Mouse (Mus musculus) duodenum, adult 2 months (tissue): Measurements from ENCODE around the gene Ttc9b. TPM values are rescaled to one million over a fixed set of nuclear protein-coding genes. Genes with fewer than 3 reads are reported as not detected.

Experiments used
- polyA plus RNA-seq: library from polyadenylated mRNA; depleted of rRNA; stranded (reverse); fragments of >200 nt; gene quantifications from 2 replicates; pipeline ENCODE4 v1.2.3, GENCODE M21; 2012; ENCODE audit warnings: low replicate concordance; rRNA removed

The Ttc9b gene
- polyA plus RNA-seq: 0.51 and 0.71 TPM in 2 replicates

GRCm38 (mm10) chr7:27653681-27654437 is at the start of gene Ttc9b:
Ttc9b (plus strand) TSS chr7:27653915.

GRCm38 (mm10) chr7:27674522-27675221 is 21.0 kb downstream of the Ttc9b start, which contains the start of gene Map3k10:
Map3k10 (minus strand) TSS chr7:27674598.

GRCm38 (mm10) chr7:27688815-27689612 is 35.3 kb downstream of the Ttc9b start, which contains the start of gene Zfp607b:
Zfp607b (plus strand) TSS chr7:27689340.

Other genes starting within 250 kb of the Ttc9b start
- 0.30 and 0.39 TPM in 2 replicates for gene Sptbn4, start 206.2 kb upstream of the Ttc9b start, polyA plus RNA-seq
- 87.9 and 102 TPM in 2 replicates for gene Blvrb, start 205.9 kb upstream of the Ttc9b start, polyA plus RNA-seq
- gene Sertad3, start 180.1 kb upstream of the Ttc9b start, polyA plus RNA-seq: 14.9 and 16.7 TPM in 2 replicates
- gene Sertad1, start 167.0 kb upstream of the Ttc9b start, polyA plus RNA-seq: 41.7 and 97.4 TPM in 2 replicates
- gene Prx, start 154.6 kb upstream of the Ttc9b start, polyA plus RNA-seq: 0.41 and 0.70 TPM in 2 replicates
- 0.76 and 0.79 TPM in 2 replicates for gene Hipk4, start 130.6 kb upstream of the Ttc9b start, polyA plus RNA-seq
- gene Pld3, start 100.7 kb upstream of the Ttc9b start, polyA plus RNA-seq: 64.8 and 71.2 TPM in 2 replicates
- 15.7 and 19.1 TPM in 2 replicates for gene 2310022A10Rik, start 100.7 kb upstream of the Ttc9b start, polyA plus RNA-seq
- 27.6 and 31.4 TPM in 2 replicates for gene Akt2, start 62.4 kb upstream of the Ttc9b start, polyA plus RNA-seq
- gene Map3k10, start 20.7 kb downstream of the Ttc9b start, polyA plus RNA-seq: 20.3 and 23.1 TPM in 2 replicates
- not detected in 2 replicates for gene Zfp607b, start 35.4 kb downstream of the Ttc9b start, polyA plus RNA-seq
- gene Zfp60, start 77.5 kb downstream of the Ttc9b start, polyA plus RNA-seq: 0.34 and 0.52 TPM in 2 replicates
- gene Zfp626, start 153.3 kb downstream of the Ttc9b start, polyA plus RNA-seq: 0.07 and 0.08 TPM in 2 replicates
- 0.09 TPM in 1 of 2 replicates, not detected in the other for gene Zfp59, start 184.7 kb downstream of the Ttc9b start, polyA plus RNA-seq
- 0.08 and 0.18 TPM in 2 replicates for gene Zfp607a, start 203.6 kb downstream of the Ttc9b start, polyA plus RNA-seq